Mouse (Mus musculus) hindbrain, embryonic 10.5 days (tissue): ENCODE data around the gene Fbxw21. TPM values are rescaled to one million over a fixed set of nuclear protein-coding genes. Genes with fewer than 3 reads are reported as not detected.

Experiments
- DNase-seq: peaks from one replicate; pipeline ENCODE4 v3.0.0-alpha.2; 2017; ENCODE audit warnings: low spot score
- H3K27ac ChIP-seq: fragments of 300-500 bp; sonication (generic); 2 replicates; pipeline ENCODE4 v1.5.1; 2016; ENCODE audit warnings: mild to moderate bottlenecking, moderate library complexity
- H3K27me3 ChIP-seq: fragments of 300-500 bp; sonication (generic); 2 replicates; pipeline ENCODE4 v1.6.1; 2016; ENCODE audit warnings: mild to moderate bottlenecking; ENCODE audit not compliant: poor library complexity, insufficient read depth, severe bottlenecking
- H3K36me3 ChIP-seq: fragments of 300-500 bp; sonication (generic); 2 replicates; pipeline ENCODE4 v1.6.1; 2016; ENCODE audit warnings: mild to moderate bottlenecking, moderate library complexity
- H3K4me1 ChIP-seq: fragments of 300-500 bp; sonication (generic); replicated peaks from 2 replicates; pipeline ENCODE4 v1.6.1; 2016; ENCODE audit warnings: mild to moderate bottlenecking
- H3K4me3 ChIP-seq: fragments of 300-500 bp; sonication (generic); 2 replicates; pipeline ENCODE4 v1.5.1; 2016; ENCODE audit warnings: mild to moderate bottlenecking, moderate library complexity
- H3K9me3 ChIP-seq: fragments of 300-500 bp; sonication (generic); 2 replicates; pipeline ENCODE4 v1.6.1; 2016; ENCODE audit warnings: mild to moderate bottlenecking, moderate library complexity
- WGBS: fragments of 180-500 bp; shearing (Covaris S2); methylation state at CpG from one replicate; pipeline ENCODE4 v1.1.7; 2016; 5-methylcytosine and 5-hydroxymethylcytosine counted together
- polyA plus RNA-seq: library from polyadenylated mRNA; unstranded; fragments of >200 nt; fragmentation: Nextera tagmentation; extraction: Ambion mirVana; gene quantifications from 2 replicates; pipeline ENCODE4 v1.2.1, GENCODE M21; 2016

Fbxw21 gene
- polyA plus RNA-seq, 1 experiment from 2014 or later, result not detected

DNA sequence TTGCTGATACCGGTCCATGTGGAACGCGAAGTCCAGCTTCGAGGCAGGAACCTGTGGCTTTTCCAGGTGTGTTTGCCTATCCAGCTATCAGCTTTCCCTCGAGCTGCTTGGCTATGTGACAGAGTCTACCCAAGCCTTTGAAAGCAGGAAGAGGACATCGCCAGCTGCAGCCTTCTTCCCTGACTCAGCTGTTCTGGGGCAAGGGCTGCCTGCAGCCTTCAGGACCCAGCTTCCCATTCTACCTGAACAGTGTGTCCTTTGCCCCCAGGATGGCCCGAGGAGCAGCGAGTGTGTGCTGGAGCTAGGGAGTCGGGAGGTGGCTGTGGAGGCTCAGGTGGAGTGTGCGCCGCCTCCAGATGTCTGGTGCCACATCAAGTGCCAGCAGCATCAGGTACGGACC, 56.2 kb downstream of the Fbxw21 start:
- 96% methylated on average over 12 of the region's 12 CpGs for WGBS
- Histone ChIP-seq H3K4me3 (no peak overlapping the region), H3K27me3 (no peaks in the 10 kb centered on the region), H3K9me3 (no peaks in the 10 kb centered on the region), H3K27ac (no peak overlapping the region), H3K36me3 (peaks cover 100% of the 10 kb centered on the region), H3K4me1 (0 out of 2 replicates have a peak, but pooled peaks cover 8% of the 10 kb centered on the region)
- DNase-seq, result no peak

DNA sequence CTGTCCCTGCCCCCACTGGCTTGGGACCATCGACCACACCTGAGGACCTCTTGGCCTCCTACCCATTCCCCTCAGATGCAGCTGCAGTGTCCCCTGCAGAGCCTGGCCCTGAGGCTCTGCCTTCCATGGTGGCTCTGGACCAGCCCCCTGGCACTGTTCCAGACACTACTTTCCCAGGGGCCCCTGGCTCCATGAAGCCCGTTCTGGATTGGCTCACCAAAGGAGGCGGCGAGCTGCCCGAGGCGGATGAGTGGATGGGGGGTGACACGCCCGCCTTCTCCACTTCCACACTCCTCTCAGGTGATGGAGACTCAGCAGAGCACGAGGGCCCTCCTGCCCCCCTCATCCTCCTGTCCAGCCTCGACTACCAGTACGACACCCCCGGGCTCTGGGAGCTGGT, 56.8 kb downstream of the Fbxw21 start:
- DNase-seq, result no peak
- Histone ChIP-seq H3K4me1 (0 out of 2 replicates have a peak, but pooled peaks cover 8% of the 10 kb centered on the region), H3K27me3 (no peaks in the 10 kb centered on the region), H3K9me3 (no peaks in the 10 kb centered on the region), H3K4me3 (no peak overlapping the region), H3K27ac (no peak overlapping the region), H3K36me3 (peaks cover 100% of the 10 kb centered on the region)
- WGBS, result 90% methylated on average over 12 of the region's 12 CpGs

DNA sequence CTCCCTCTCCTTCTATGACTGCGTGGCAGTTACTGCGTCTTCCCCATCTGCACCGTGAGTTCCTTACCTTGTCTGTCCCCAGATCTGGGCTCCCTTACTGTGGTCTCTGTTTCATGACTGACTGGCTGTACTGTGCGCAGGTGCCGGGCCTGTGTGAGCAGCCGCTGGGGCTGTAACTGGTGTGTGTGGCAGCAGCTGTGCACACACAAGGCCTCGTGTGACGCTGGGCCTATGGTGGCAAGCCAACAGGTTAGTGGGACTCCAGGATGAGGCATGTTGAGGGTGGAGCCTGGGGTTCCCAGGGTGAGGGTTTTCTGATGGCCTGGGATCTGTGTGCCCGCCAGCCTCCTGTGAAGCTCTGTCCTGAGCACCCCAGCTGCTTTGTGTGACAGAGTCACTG, 57.8 kb downstream of the Fbxw21 start:
- no peaks in the 10 kb centered on the region for H3K27me3 ChIP-seq
- H3K36me3 ChIP-seq, result peaks cover 100% of the 10 kb centered on the region
- 86% methylated on average over 9 of the region's 9 CpGs for WGBS
- no peaks in the 10 kb centered on the region for H3K9me3 ChIP-seq
- H3K4me3 ChIP-seq, result no peak overlapping the region
- no peak for DNase-seq
- peaks cover 14% of the 10 kb centered on the region for H3K4me1 ChIP-seq
- H3K27ac ChIP-seq, result no peak overlapping the region

DNA sequence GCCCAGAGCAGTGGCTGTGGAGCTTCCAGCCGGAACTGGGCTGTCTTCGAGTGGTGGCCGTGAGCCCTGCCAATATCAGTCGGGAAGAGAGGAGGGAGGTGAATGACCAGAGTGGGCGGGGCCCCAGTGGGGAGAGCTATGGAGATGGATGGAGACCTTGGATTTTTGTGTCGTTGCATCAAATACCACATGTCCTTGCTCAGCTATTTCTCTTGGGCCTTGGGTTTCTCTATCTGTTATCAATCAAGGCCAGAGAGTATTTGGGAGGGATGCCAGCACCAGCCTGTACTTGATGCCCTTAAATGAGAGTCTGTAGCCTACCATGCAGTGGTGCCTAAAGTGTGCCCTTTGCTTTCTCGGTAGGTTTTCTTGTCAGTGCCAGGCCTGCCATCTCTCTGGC, 58.6 kb downstream of the Fbxw21 start:
- peaks cover 98% of the 10 kb centered on the region for H3K36me3 ChIP-seq
- H3K9me3 ChIP-seq, result no peaks in the 10 kb centered on the region
- peaks cover 22% of the 10 kb centered on the region for H3K4me1 ChIP-seq
- 85% methylated on average over 7 of the region's 7 CpGs for WGBS
- H3K4me3 ChIP-seq, result no peak overlapping the region
- H3K27me3 ChIP-seq, result no peaks in the 10 kb centered on the region
- DNase-seq, result no peak
- H3K27ac ChIP-seq, result no peak overlapping the region

DNA sequence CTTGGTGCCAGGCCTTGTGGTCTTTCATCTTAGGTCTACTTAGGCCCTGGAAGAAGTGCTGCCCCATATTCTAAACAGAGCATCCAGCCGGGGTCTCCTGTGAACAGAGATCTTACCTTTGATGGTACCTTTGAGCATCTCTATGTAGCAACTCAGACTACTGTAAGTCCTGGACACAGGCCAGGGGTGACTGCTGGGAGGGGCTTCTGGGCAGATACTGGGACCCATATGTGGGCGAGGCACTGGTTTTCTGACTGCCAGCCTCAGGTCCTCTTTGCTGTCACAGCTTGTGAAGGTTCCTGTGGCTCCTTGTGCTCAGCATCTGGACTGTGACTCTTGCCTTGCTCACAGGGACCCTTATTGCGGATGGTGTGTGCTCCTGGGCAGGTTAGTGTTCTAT, 59.3 kb downstream of the Fbxw21 start:
- whole genome bisulfite sequencing, result 90% methylated on average over 3 of the region's 3 CpGs
- no peak for DNase-seq
- peaks cover 95% of the 10 kb centered on the region for H3K36me3 ChIP-seq
- no peak overlapping the region for H3K4me3 ChIP-seq
- no peaks in the 10 kb centered on the region for H3K27me3 ChIP-seq
- no peak overlapping the region for H3K27ac ChIP-seq
- H3K9me3 ChIP-seq, result no peaks in the 10 kb centered on the region
- peaks cover 29% of the 10 kb centered on the region for H3K4me1 ChIP-seq

DNA sequence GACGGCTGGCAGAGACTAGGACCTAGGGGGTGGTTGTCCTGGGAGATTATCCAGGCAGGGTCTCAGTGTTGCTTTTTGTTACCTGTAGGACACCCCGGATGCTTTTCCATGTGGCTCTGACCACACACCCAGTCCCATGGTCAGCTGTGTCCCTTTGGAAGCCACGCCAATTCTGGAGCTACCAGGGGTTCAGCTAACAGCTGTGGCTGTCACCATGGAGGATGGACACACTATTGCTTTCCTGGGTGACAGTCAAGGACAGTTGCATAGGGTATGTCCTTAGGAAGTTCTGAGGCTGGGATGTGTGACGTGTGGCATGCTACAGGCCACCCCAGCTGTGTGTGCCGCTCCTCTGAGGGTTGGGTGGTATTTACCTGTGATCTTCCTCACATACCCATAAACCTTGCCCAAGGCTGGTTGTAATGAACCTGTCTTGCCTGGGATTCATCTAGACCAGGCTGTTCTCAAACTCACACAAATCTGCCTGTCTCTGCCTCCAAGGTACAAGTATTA, 59.9 kb downstream of the Fbxw21 start:
- H3K9me3 ChIP-seq, result no peaks in the 10 kb centered on the region
- peaks cover 35% of the 10 kb centered on the region for H3K4me1 ChIP-seq
- WGBS, result 93% methylated on average over 5 of the region's 5 CpGs
- no peak for DNase-seq
- H3K27ac ChIP-seq, result no peak overlapping the region; the same call in 1 of the 2 replicates
- H3K27me3 ChIP-seq, result no peaks in the 10 kb centered on the region
- H3K36me3 ChIP-seq, result peaks cover 90% of the 10 kb centered on the region
- no peak overlapping the region for H3K4me3 ChIP-seq

DNA sequence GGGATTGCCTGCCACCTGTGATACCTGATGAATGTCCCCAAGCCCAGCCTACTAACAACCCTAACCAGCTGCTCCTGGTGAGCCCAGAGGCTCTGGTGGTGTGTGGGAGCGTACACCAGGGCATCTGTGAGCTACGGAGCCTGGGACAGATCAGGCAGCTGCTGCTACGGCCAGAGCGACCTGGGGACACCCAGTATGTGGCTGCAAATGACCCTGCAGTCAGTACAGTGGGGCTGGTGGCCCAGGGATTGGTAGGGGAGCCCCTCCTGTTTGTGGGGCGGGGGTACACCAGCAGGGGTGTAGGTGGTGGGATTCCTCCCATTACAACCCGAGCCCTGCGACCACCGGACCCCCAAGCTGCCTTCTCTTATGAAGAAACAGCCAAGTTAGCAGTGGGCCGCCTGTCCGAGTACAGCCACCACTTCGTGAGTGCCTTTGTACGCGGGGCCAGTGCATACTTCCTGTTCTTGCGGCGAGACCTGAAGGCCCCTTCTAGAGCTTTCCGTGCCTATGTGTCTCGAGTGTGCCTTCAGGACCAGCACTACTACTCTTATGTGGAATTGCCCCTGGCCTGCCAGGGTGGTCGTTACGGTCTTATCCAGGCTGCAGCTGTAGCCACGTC, 61.4 kb downstream of the Fbxw21 start:
- Histone ChIP-seq H3K4me1 (peaks cover 44% of the 10 kb centered on the region), H3K27ac (no peak overlapping the region), H3K36me3 (peaks cover 74% of the 10 kb centered on the region), H3K9me3 (no peaks in the 10 kb centered on the region), H3K27me3 (no peaks in the 10 kb centered on the region), H3K4me3 (no peak overlapping the region)
- DNase-seq, result no peak
- 93% methylated on average over 20 of the region's 20 CpGs for WGBS

DNA sequence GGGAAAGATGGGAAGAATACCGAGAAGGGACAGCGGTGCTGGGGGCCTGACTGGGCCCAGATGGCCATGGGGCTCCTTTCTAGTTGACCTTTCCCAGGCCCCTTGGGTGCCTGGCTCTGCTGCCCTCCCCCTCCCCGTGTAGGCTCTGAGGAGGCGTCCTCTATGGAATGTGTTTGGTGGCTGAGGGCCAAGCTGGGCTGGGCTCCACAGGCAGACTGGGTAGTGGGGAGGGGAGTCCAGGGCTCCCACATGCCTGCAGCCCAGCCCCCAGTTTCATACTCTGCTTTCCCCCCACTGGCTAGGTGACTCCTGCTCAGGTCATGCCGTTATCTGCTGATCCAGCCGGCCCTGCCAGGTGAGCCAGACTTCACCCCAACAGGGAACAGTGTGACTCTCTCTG, 62.9 kb downstream of the Fbxw21 start:
- no peaks in the 10 kb centered on the region for H3K27me3 ChIP-seq
- no peaks in the 10 kb centered on the region for H3K9me3 ChIP-seq
- 61% methylated on average over 6 of the region's 6 CpGs for WGBS
- no peak for DNase-seq
- H3K36me3 ChIP-seq, result peaks cover 59% of the 10 kb centered on the region
- peaks cover 47% of the 10 kb centered on the region for H3K4me1 ChIP-seq
- H3K4me3 ChIP-seq, result peak overlapping the region; percentile 83
- H3K27ac ChIP-seq, result peak overlapping the region; percentile 71

DNA sequence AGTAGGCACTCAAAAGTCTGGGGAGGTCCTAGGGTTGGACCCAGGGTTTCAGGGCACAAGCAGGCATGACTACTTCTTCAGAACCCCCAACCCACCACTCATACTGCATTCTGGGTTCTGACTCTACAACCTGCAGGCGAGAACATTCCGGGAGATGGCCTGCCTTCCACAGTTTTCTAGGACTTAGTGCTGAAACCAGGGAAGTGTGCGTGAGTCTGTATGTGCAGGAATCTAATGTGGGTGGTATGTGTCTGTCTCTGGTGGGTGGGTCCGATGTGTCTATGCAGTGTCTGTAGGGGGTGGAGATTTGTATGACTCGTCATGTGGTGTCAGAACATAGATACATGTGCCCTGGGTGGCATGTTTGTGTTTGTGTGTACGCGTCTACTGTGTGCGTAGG, 63.5 kb downstream of the Fbxw21 start:
- H3K4me3 ChIP-seq, result peak overlapping the region; percentile 83
- no peak for DNase-seq
- 90% methylated on average over 8 of the region's 8 CpGs for WGBS
- peak overlapping the region; percentile 98 for H3K27ac ChIP-seq
- no peaks in the 10 kb centered on the region for H3K9me3 ChIP-seq
- peaks cover 53% of the 10 kb centered on the region for H3K36me3 ChIP-seq
- peaks cover 53% of the 10 kb centered on the region for H3K4me1 ChIP-seq
- H3K27me3 ChIP-seq, result no peaks in the 10 kb centered on the region

DNA sequence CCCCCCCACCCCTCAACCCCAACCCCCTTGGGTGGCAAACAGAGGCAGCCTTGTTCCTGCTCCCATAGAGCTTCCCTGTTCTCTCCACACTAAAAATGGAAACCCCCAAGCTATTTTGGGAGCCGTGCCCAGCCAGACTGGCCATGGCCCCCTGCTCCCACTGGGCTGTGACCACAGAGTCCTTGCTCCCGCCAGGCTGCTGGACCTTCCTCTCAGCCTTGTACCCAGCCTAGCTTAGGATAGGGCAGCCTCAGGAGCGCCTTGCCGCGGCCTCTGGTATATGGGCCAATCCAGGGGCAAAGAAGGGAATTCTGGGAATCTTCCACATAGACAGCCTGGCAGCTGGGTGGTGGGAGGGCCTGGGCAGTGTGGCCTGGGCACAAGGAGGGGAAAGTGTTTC, 64.0 kb downstream of the Fbxw21 start:
- Histone ChIP-seq H3K4me3 (peak overlapping the region; percentile 83), H3K27ac (peak overlapping the region; percentile 98), H3K9me3 (no peaks in the 10 kb centered on the region), H3K4me1 (peaks cover 58% of the 10 kb centered on the region), H3K27me3 (no peaks in the 10 kb centered on the region), H3K36me3 (peaks cover 53% of the 10 kb centered on the region)
- peak; percentile 24 for DNase-seq
- 67% methylated on average over 5 of the region's 5 CpGs for WGBS

DNA sequence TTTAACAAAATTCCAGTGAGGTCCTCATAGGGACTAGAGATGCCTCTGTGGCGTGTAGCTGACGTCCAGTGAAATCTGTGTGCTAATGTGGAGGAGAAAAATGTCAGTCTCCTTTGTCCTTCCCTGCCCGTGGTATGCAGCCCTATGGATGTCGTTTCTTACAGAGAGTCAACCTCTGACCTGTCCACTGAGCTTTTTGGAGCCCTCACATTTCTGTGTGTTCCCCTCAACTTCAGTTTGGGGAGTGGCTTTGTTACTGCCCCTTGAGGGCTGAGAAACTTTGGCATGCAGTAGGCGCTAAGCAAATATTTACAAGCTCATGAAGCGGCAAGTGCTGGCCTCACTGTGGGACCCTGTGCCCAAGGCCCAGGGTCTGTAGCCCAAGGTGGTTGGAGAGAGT, 64.5 kb downstream of the Fbxw21 start:
- Histone ChIP-seq H3K27me3 (no peaks in the 10 kb centered on the region), H3K9me3 (no peaks in the 10 kb centered on the region), H3K4me3 (peak overlapping the region; percentile 83), H3K36me3 (peaks cover 53% of the 10 kb centered on the region), H3K4me1 (peaks cover 63% of the 10 kb centered on the region), H3K27ac (peak overlapping the region; percentile 98)
- DNase-seq, result peak; percentile 39
- 15% methylated on average over 6 of the region's 6 CpGs for WGBS

DNA sequence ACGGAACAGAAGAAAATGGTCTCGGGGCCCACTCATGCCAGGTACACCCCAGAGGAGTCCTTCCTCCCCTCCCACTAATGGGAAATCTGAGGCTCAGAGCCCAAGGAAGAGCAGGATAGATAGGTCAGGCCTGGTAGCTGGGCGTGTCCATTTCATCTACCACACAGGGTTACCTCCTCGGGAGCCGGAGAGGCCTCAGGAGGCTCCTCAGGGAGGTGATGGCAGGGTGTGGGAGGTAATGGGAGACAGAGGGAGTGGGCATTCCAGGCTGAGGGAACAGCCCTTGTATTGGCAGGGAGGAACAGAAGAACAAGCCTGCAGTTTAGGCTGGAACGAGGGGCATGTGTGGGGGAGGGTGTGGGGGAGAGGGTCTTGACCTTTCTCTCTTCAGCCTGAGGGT, 65.0 kb downstream of the Fbxw21 start:
- DNase-seq, result no peak

DNA sequence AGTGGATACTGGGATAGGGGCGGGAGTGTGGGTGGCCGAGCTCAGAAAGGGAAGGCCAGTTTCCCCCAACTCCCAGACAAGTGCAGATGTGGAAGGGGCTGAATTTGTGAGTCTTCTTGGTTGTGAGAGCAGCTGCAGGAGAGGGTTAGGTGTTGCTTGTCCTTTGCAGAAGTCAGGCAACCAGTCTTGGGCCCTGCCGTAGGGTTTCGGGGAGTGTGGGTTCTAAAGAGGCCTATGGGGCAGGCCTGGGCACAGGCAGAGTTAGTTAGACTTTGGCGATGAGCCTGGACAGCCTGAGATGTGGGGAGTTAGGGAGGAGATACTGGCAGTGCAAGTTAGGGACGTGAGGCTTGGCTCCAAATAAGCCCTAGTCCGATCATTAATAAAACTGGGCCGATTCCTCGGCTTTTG, 65.6 kb downstream of the Fbxw21 start:
- Histone ChIP-seq H3K36me3 (peaks cover 53% of the 10 kb centered on the region), H3K4me3 (peak overlapping the region; percentile 83), H3K27ac (peak overlapping the region; percentile 98), H3K4me1 (peaks cover 67% of the 10 kb centered on the region), H3K27me3 (peaks cover 8% of the 10 kb centered on the region), H3K9me3 (no peaks in the 10 kb centered on the region)
- WGBS, result 23% methylated on average over 9 of the region's 9 CpGs
- DNase-seq, result peak; percentile 50

More for the DNA sequence above, 65.0 kb downstream of the Fbxw21 start:
- Histone ChIP-seq H3K4me3 (peak overlapping the region; percentile 83), H3K27me3 (peaks cover 2% of the 10 kb centered on the region), H3K36me3 (peaks cover 53% of the 10 kb centered on the region), H3K9me3 (no peaks in the 10 kb centered on the region), H3K4me1 (peaks cover 65% of the 10 kb centered on the region), H3K27ac (peak overlapping the region; percentile 98)
- WGBS, result 20% methylated on average over 6 of the region's 6 CpGs
